Mouse (Mus musculus): Measurements from ENCODE around the gene Prr19.
"Not testable (repeated sequence)": the region's sequence is repeated elsewhere in the genome, so short reads cannot be mapped to it uniquely, and the experiment has no call there.

Prr19 gene

DNA sequence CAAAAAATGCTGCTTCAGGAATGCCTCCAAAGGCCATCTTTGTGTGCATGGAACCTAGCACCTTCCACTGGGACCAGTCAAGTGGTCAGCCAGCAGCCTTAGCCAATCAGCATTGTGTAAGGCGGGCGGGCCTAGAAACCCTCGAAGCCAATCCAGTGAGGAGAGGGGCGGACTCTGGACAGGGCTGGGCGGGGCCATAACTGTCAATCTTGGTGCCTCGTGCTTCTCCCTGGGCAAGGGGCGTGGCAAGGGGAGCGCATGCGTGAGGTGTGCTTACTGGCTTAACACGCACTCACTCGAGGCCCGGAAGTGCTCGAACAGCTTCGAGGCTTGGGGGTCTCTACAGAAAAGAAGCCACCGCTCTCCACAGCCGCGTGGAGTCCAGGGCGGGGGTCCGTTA lies at the start of gene Prr19:
Gene Prr19 (plus strand): TSS at position 349 of the 400 bp plus-strand sequence.
- DNase-seq (ENCODE audit: low spot score in 2 of 2) = no peak

DNA sequence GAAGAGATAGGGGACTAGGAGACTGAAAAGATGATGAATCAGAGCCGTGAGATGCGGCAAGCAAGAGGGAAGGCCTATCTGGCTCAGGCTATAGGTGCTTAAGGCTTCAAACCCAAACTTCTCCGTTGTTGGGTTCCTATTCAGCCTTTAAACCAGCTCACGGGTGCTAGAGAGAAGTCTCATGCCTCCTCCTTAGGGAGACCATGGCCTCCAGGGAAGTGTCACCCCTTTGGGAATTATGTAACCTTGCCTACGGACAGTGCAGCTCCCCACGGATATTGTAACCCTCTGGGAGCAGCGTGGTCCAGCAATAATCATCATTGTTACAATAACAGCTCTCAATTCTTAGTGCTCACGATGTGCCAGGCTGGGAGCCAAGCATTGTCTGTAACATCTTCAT lies 49.4 kb upstream of the Prr19 start:
- DNase-seq (ENCODE audit: low spot score in 2 of 2) = no peak

DNA sequence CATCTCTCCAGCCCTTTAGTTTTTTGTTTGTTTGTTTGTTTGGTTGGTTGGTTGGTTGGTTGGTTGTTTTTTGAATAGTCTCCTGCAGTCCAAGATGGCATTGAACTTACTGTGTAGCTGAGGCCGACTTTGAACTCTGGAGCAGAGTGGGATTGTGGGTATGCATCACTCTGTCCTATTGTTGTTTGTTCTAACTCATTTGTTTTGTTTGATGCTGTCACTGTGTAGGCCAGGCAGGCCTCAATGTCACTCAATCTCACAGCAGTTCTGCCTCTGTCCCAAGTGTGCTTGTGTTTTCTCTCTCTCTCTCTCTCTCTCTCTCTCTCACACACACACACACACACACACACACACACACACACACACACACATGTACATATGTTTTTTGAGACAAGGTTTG lies 39.3 kb upstream of the Prr19 start:
- no peak for DNase-seq (ENCODE audit: low spot score in 2 of 2)

DNA sequence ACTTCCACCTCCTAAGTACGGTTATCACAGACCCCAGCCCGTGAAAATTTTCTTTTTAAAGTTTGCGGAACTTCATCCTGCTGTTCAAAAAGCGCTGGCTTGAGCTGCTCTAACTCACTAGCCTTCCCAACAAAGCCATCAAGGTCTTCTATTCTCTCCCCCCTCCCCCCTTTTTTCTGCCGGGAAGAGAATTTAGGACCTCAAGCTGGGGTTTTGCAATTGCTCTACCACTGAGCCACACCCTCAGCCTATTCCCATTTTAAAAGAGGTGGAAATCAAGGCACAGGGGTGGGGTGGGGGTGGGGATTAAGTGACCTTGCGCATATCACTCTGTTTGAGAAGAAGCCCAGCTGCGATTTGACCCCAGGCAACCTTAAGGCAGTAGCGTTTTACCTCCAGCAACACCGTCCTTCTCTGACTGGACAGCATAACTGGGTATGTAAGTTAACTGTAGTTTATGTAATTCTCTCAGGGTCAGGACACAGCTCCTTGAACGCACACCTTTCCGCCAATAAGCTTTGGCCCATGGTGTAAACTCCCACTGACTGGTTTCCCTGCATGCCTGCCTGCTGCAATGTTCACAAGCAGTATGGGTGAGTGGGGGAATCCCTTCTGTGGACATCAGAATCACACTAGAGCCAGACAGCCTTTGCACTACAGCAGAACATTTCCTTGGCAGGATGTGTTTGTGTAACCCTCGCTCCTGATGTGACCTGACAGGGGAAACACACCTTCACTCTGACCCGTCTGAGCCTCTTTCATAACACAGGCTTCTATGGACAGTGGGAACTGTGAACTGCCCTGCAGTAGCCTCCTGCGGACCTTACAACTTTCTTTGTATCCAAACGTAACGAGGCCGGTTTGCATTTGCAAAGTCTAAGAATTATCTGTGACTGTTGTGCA lies 37.0 kb upstream of the Prr19 start:
- no peak for DNase-seq (ENCODE audit: low spot score in 2 of 2)

DNA sequence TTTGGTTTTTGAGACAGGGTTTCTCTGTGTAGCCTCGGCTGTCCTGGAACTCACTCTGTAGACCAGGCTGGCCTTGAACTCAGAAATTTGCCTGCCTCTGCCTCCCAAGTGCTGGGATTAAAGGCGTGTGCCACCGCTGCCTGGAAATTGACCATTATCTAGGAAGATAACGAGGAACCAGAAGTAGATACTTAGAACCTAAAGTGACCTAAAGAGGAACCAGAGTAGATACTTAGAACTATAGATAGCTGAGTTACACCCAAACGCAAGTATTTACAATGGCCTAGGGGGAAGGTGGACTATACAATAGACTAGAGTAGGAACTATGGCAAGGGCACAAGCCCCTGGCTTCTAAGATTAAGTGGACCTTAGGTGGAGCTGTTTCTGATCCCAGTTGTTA lies 35.5 kb upstream of the Prr19 start:
- not testable (repeated sequence) for DNase-seq (ENCODE audit: low spot score in 2 of 2)

DNA sequence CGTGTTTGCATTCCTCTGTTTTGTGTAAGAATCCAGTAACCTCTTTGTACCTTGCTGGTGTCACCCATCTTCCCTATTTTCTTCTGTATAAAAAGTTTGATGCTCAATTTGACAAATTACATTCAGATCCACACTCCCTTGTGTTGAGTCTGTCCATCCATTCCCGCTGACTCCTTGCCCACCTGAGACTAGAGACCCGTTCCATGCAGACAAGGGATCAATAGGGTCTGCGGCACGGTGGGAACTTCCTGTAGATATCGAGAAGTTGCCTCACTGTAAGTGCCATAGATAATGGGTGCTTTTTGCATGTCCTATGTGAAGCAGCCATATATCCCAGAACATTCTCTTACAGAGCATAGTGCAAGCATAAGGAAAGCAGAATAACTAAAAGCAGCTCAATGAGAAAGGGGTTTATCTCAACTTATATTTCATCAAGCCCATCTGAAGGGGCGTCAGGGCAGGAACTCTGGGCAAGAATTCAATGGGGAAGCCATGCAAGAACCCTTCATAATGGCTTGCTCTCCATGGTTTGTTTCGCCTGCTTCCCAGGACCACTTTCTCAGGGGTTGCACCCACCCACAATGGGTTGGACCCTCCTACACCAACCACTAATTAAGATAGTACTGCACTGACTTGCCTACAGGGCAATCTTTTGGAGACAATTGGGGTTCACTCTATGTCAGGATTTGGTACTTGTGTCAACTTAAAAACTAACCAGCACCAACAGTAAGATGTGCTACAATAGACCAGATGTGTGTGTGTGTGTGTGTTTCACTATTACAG lies 34.8 kb upstream of the Prr19 start:
- DNase-seq (ENCODE audit: low spot score in 2 of 2) = no peak

DNA sequence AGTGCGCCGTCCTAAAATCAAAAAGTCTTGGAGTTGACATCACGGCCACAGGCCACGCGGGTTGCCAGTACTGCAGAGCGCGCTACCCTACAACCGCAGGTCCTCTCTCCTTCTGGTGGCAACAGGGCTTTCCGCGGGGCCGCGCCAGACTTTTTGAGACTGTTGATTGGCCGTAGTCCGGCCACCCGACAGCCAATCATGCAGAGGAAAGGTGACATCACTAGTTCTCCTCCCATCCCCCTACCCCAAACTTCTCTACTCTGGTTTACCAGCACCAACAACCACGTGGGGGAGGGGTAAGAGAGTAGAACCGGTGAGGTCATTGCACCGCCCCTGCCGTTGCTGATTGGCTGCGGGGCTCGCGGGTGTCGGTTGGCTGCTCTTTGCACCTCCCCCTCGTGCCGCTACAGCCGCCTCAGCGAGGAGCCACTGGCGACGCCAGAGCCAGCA lies 33.9 kb upstream of the Prr19 start, which contains the start of gene Cic:
Gene Cic (plus strand): TSS at position 404 of the 450 bp plus-strand sequence.
- DNase-seq (ENCODE audit: low spot score in 2 of 2) = peak; percentile 85 to 97

DNA sequence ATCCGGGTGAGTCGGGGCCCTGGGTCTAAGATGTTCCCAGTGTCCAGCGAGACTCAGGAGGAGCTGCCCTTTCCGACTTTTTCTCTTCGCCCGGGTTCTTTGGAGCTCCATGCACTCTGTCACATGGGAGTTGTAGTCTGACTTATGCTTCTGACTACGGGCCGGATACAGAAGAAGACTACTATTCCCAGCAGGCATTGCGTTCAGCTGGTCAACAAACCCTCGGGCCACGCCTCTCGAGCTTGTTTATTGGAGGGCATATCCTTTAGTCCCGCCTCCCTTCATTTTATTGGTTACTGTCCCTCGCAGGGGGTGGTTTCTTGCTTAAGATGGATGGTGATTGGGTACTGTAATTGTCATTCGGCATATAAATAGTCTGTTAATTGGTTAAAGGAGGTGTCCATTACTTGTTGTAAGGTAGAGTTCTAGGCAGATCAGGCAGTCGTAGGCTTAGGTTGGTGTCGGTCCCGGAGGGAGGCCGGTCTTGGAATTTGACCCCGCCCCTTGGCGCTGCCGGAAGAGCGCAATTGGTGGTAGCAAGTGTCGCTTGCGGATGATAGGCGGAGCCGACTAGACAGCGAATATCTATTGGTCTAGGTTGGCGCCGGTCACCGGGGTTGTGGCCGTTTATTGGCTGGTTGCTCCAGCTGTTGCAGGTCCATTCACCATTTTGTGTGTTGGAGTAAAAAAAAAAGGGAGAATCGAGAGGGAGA lies 33.3 kb upstream of the Prr19 start:
- peak; percentile 96 to 99 for DNase-seq (ENCODE audit: low spot score in 2 of 2)

DNA sequence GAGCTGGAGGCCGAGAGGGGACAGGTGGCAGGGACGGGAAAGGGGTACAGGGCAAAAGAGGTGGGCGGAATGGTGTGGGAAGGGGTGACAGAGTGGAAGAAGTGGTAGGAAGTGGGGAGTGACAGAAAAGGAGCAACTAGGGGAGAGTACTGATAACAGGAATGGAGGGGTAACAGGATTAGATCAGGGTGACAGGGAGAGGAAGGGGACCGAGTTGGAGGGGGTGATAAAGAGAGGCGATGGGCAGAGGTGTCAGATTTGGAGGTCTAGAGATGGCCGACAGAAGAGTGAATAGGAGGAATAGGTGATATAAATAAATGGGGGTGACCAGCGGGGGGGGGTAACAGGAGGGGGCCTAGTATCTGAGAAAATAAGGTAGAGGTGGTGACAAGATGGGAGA lies 32.6 kb upstream of the Prr19 start:
- DNase-seq (ENCODE audit: low spot score in 2 of 2) = no peak

DNA sequence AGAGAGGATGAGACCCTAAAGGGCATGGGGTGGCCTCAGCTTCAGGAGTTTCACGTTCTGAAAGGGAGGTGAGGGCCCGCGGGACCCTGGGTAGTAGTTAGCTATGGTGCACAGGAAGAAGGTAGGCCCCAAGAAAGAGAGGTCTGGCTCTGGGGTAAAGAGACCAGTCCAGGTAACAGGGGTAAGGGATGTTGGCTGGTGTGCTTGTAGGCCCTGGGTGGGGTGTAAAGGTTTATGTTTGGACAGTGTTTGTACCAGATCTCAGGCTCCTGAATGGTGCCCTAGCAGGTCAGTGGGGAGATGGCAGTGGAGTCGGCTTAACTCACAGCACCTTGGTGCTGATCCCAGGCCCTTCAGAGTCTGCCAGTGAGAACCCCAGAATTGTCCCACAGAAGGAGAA lies 32.2 kb upstream of the Prr19 start:
- DNase-seq (ENCODE audit: low spot score in 2 of 2) = no peak

DNA sequence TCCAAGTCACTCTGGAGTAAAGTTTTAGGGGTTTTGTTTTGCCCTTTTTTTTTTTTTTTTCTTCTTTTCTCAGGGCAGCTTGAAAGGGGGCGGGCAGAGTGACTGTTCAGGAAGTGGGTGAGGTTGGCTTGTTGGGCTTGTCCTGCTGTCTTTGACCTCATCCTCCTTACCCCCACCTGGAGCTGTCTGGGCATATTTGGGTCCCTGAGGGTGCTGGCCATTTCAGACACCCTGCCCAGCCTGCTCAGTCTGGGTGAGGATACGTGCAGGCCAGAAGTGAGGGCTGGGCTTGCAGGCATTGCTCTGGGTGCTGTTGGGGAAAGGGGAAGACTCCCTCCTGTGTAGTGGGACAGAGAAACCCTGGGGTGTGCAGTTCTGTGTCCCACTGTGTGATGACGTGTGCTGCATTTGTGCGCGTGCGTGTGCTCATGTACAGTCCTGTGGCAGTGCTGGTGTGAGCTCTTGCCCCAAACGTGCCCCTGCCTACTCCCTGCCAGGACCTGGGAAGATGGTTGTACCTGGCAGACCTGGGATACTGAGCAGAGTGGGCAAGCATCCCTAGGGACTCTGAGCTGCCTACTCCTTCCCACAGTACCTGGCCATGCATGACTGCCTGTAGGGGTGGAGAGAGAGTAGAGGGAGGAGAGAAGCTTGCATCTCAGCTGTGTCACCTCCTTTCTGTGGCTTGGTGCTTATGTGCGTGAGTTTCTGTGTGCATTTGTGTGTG lies 31.5 kb upstream of the Prr19 start:
- DNase-seq (ENCODE audit: low spot score in 2 of 2) = no peak

DNA sequence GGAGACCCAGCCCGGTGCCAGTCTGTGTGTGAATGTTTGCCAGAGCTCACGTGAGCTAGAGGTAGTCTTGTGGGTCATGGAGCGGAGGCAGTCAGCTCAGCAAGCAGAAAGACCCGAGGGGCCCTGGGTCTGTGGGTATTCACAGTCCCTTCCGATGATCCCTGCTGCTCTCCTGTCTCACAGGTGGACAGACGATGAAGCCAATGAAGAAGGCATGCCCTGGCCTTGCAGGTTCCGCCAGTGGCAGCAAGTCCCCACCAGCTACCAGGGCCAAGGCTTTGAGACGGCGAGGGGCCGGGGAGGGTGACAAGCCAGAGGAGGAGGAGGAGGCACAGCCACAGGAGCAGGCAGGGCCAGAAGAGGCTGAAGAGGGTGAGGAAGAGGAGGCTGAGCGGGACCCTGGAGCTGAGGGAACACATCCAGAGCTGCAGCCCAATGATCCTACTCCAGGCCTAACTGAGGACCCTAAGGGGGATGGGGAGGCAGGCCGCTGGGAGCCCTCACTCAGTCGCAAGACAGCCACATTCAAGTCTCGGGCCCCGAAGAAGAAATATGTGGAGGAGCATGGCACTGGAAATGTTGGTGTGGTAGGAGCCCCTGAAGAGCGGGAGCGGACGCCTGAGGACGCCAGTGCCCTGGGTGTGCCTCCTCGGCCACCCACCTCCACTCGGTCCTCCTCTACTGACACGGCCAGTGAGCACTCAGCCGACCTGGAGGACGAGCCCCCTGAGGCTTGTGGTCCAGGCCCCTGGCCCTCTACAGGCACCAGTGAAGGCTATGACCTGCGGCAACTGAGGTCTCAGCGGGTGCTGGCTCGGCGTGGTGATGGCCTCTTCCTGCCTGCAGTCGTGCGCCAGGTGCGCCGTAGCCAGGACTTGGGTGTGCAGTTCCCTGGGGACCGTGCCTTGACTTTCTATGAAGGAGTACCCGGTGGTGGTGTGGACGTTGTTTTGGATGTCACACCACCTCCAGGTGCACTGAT lies 30.3 kb upstream of the Prr19 start:
- DNase-seq (ENCODE audit: low spot score in 2 of 2) = peak in 1 of 2 experiments; percentile 2

DNA sequence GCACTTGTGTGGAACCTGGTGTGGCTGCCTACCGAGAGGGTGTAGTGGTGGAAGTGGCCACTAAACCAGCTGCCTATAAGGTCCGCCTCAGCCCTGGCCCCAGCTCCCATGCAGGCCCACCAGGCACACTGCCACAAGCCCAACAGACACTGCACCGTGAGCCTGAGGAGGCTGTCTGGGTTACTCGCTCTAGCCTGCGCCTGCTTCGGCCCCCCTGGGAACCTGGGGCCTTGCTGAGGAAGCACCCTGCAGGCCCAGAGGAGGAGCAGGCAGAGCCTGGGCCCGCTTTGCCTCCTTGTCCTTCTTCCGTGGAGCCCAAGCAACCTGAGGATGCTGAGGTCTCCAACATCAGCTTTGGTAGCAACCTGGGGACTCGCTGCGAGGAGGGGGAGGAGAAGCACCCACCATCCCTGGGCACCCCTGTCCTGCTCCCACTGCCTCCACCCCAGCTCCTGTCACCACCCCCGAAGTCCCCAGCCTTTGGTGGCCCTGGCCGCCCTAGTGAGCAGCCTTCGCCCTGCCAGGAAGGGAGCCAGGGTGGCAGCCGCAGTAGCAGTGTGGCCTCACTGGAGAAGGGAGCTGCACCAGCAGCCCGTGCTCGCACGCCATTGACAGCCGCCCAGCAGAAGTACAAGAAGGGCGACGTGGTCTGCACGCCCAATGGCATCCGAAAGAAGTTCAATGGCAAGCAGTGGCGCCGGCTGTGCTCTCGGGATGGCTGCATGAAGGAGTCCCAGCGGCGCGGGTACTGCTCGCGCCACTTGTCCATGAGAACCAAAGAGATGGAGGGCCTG lies 29.4 kb upstream of the Prr19 start:
- peak in 1 of 2 experiments; percentile 2 for DNase-seq (ENCODE audit: low spot score in 2 of 2)

DNA sequence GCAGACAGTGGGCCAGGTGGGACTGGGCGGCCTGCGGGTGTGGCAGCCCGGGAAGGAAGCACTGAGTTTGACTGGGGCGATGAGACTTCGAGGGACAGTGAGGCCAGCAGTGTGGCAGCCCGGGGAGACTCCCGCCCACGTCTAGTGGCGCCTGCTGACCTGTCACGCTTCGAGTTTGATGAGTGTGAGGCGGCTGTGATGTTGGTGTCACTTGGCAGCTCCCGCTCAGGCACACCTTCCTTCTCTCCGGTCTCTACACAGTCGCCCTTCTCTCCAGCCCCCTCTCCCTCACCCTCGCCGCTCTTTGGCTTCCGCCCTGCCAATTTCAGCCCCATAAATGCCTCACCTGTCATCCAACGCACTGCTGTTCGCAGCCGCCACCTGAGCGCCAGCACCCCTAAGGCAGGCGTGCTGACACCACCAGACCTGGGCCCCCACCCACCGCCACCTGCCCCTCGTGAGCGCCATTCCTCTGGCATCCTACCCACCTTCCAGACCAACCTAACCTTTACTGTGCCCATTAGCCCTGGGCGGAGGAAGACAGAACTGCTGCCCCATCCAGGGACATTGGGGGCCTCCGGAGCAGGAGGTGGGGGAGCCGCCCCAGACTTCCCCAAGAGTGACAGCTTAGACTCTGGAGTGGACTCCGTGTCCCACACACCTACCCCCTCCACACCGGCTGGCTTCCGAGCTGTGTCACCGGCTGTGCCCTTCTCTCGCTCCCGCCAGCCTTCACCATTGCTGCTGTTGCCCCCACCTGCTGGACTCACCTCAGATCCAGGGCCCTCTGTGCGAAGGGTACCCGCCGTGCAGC lies 28.6 kb upstream of the Prr19 start:
- DNase-seq (ENCODE audit: low spot score in 2 of 2) = no peak

DNA sequence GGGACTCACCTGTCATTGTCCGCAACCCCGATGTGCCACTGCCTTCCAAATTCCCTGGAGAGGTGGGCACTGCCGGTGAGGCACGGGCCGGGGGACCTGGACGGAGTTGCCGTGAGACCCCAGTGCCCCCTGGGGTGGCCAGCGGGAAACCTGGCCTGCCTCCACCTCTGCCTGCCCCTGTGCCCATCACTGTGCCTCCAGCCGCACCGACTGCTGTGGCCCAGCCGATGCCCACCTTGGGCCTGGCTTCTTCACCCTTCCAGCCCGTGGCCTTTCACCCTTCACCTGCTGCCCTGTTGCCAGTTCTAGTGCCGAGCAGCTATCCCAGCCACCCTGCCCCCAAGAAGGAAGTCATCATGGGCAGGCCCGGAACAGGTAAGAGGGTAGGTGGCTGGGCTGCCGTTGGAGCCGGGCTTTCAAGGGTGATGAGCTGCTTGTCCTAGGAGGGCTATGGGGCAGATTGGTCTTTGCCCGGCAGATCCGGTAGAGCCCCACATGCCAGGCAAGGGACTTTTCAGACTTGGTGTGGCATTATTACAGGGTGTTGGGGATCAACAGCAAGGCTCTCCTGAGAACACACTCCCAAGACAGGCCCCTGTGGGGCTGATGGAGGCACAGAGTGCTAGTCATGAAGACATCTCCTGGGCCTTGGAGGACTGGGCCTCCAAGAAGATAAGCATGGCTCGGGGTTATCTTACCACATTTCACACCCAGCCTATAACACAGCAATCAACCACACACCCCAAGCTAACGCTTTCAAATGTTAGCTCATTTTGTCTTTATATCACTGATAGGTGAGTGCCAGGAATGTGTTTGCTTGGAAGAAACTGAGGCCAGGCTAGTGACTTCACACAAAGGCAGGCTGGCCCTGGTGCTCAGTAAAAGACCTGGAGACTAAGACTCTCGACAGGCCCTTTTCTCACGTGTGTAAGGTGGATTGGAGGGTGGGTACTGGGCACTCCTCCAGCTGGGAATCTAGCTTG lies 27.7 kb upstream of the Prr19 start:
- no peak for DNase-seq (ENCODE audit: low spot score in 2 of 2)

DNA sequence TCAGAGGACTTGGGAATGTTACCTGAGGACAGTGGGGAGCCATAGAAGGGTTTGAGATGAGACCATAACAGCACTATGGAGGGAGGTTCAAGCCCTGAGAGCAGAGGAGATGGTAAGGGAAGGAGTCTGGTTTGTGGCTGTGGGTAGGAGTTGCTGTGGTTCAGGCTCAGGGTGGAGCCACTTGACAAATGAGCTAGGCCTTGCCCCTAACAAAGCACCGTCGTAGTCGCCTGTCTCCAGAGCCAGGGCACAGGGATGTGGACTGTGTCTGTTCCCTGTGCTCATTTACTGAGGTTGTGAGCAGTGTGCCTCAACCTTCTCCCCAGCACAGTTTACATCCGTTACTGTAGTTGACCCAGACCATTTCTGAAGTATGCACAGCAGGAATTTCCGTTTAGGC lies 26.6 kb upstream of the Prr19 start:
- DNase-seq (ENCODE audit: low spot score in 2 of 2) = no peak

DNA sequence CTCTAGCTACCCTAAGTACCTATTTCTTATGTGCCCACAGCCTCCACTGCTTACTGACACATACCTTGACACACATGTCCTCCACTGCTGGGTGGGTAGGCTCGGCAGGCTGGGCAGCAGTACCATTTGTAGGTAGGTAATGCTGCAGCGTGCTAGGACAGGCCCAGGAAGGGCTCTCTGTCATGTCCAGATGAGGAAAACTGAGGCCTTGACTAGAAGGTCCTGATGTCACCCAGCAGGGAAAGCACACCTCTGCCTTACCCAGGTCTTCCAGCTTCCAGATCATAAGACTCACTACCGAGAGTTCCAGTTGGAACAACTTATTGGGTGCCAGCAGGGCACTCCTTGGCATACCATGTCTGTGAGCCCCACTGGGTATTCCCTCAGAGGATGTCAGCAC lies 26.2 kb upstream of the Prr19 start:
- DNase-seq (ENCODE audit: low spot score in 2 of 2) = no peak

All from cerebellum, postnatal 4 days (tissue).